Mouse (Mus musculus): ENCODE measurements at regions not wholly inside any gene's neighbourhood (a gene's known extent, or its start where the extent isn't known, plus 50 kb on each side); places are given as distances from the start of the nearest gene placed in this dataset.

DNA sequence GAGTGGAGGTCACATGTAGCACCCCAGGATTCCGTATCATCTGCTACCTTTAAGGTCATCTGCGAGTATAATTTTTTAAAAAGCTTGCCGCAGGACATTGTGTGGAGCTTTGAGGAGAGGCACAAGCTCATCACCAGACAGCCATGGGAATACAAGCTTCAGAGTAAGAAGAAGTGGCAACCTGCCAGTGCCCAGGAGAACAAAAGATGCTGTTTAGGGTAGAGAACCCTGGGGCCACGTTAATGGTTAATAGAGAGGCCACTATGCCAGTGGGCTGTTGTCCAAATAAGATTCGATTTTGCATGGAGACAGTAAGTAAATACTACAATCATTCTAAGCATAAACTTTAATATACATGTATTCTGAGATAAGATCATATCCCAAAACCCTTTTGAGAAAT, 450.0 kb upstream of the Nrp1 start:
- DNase-seq (ENCODE audit: low spot score) = no peak

DNA sequence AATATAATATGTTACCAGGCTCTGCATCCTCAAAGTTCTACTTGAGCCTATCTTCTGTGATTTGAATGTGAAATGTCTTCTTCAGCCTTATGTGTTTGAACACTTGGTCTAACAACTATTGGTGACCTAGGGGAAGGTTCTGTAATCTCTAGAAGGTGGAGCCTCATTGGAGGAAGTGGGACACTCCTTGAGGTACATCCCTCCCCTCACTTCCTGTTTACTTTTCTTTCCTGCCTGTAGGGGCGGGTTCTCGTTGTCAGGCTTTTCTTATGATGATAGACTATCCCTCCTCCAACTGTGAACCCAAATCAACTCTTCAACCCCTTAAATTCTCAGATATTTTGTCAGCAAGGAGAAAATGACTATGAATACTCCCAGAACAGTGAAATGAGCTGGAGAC, 448.8 kb upstream of the Nrp1 start:
- DNase-seq (ENCODE audit: low spot score) = no peak

DNA sequence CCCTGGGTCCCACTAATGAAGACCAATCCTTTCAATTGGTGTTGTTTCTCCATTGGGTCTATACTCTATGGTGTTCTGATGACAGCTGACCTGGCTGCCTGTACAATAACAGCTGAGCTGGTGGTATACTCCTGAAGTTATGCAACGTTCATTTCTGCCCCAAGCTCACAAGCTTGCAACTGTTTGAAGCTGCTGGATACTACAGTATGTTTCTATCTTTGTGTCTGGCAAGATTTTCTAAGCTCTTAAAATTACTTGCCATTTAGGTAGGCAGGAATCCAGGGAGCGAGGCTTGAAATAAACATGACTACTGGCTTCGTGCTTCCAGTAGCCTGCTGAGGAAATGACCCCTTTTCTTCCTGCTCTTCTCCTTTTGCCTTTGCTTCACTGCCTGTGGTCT, 444.3 kb upstream of the Nrp1 start:
- DNase-seq (ENCODE audit: low spot score) = no peak

DNA sequence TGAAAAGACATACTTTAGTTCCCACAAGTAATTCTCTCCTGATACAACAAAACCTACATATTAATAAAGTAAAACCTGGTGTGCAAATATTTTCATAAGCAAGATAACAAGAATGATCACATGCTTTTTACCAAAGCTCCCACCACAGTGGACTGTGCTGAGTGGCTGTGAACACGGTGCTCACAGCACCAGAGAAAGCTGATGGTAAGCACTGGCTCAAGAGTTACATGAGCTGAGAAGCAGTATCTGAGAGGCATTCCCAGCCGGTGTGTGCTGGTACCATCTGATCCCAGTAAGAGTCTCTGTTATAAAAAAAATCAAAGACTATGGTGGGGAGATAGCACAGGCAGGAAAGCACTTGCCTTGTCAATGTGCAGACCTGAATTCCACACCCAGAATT, 443.5 kb upstream of the Nrp1 start:
- peak; percentile 6 for DNase-seq (ENCODE audit: low spot score)

DNA sequence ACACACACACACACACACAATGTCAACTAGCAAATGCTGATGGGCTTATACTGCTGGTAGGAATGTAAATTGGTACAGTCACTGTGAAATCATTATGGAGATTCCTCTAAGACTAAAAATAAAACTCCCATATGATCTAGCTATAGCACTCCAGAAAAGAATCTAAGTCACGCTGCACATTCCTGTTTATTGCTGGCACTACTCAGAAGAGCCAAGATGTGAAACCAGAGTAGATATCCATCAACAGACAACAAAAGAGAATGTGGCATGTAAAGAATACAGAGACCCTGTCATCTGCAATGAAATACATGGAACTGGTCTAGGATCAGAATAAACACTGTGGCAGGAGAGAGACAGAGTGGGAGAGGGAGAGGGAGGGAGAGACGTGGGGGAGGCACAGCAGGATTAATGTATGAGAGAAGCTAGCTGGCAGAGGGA, 442.8 kb upstream of the Nrp1 start:
- peak; percentile 23 for DNase-seq (ENCODE audit: low spot score)

DNA sequence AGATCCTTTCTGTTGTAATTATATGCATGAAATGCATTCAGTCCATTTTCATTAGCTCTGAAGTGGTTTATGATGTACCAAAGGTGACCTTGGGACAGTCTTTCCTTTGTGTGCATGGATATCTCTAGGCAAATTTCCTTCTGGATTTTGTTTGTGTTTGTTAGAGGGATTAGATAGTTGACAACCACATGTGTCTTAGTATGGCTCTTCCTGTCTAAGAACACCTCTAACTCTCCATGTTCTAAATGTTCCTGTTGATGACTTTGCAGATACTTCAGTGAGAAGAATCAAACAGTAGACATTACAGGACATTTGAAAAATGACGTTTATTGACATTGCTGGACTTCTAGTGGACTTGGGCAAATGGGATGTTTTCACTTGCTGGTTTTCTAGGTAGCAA, 436.5 kb upstream of the Nrp1 start:
- DNase-seq (ENCODE audit: low spot score) = no peak

DNA sequence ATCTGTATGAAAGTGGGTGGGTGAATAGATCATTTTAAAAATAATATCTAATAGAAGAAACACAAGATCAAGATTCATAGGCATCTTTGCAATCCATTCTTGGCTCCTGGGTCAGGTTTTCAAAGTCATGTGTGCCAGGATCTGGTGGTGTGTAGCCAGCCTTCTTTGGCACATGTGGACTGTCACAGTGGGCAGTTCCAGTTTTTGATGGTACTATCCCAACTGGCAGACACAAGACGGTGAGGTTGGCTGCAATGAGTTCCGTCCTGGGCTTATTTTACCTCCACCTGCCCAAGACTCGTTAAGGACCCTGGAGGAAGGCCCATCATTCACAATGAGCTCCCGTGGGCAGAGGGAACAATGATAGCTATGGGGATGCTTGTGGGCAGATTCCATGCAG, 435.1 kb upstream of the Nrp1 start:
- DNase-seq (ENCODE audit: low spot score) = no peak

DNA sequence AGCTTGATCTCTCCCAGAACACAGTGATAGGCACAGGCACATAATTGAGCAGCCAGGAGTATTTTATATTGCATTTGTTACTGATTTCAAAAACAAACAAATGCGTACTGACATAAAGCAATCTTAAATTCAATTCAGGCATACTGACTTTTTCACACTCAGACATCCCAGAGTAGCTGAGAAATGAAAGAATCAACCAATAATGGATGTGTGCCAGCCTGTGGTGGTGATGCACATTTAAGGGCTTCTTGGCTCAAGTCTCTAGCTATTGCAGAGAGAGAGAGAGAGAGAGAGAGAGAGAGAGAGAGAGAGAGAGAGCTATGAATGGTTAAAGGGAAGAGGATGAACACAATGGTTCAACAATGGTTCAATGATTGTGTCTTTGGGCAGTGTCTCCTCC, 426.1 kb upstream of the Nrp1 start:
- DNase-seq (ENCODE audit: low spot score) = no peak

DNA sequence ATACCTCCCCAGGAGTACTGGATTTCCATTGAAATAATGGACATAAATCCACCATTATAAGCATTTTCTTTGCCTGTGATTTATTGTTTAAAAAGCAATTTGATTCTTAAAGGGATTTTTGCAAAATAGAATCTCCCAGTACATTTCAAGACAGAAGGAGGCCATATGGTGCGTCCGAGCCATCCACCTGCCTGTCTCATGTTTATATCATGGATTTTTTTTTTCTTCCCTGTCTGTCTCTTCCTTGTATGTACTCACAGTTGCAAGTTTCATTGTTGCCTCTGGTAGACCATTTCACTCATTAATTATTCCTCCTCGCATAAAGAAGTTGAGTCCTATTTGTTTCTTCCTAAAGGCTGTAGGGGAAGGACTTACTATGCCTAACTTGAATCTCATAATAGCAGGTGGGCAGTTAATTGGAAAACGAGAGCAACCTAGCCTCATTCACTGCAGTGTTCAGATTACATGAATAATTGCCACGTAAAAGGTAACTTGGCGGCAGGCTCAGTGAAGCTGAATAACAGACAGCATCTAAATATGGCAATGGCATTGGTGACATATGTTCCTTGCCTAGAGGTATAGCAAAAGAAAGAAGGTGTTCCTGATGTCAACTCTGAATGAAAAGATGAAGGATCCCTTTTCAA, 421.5 kb upstream of the Nrp1 start:
- DNase-seq (ENCODE audit: low spot score) = no peak

DNA sequence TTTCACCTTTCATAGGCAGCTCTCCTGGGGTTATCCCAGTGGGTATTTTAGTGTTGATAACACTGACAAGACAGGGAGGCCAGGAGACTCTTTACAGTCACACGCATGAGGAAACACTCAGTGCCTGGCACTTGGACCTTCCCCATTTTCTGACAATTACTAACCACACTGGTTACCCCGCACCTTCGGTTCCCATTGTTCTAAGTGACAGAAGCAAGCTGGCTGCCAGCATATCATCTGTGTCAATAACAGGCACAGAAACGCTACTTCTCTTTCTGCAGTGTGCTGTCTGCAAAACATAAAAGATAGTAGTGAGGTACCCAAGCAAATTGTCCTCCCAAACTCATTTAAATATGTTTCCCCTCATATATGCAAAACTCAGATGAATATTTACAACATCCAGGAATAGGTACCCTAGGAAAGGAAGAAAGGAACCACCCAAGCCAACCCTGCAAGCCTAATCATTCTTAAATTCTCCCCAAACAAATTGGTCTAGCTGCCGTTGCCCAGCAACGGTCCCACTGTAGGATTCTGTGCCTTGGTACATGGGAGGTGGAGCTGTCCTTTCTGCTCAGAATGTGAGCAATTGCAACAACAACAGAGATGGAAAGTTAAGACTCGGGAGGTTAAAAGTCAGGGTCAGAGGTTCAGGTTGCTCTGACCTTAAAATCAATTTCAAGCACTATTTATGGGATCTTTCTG, 419.0 kb upstream of the Nrp1 start:
- DNase-seq (ENCODE audit: low spot score) = peak; percentile 40

DNA sequence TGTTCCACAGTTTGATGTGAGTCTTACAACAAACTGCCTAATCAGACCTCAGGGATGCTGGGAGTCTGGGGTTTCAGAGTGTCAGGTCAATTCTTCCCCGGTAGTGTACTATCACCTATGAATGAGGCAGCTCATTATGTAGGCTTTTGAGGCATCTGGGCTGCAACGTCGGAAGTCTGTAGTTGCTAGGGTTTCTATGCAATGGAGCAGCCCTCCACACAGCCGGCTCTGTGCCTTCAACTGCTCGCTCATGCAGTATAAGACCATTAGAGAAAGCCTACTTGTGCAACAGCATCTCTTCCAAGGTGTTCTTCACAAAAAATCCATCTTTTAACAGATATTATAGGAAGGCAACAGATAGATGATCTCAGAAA, 418.4 kb upstream of the Nrp1 start:
- no peak for DNase-seq (ENCODE audit: low spot score)

DNA sequence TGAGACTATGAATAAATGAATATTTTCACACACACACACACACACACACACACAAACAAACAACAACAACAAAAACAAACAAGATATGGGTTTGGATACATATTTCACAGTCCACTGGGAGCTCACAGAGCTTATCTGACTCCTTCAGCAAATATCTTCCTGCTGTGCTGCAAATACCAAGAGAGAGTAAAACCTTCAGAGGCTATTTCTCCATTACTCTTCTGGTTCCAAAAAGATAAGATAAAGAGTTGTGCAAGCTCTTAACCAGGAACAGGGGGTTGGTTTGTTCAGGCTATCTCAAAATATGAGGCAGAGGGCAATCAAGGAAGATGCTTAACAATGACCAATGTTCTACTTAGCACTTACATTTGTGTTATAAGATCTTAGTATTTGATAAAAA, 416.1 kb upstream of the Nrp1 start:
- no peak for DNase-seq (ENCODE audit: low spot score)

DNA sequence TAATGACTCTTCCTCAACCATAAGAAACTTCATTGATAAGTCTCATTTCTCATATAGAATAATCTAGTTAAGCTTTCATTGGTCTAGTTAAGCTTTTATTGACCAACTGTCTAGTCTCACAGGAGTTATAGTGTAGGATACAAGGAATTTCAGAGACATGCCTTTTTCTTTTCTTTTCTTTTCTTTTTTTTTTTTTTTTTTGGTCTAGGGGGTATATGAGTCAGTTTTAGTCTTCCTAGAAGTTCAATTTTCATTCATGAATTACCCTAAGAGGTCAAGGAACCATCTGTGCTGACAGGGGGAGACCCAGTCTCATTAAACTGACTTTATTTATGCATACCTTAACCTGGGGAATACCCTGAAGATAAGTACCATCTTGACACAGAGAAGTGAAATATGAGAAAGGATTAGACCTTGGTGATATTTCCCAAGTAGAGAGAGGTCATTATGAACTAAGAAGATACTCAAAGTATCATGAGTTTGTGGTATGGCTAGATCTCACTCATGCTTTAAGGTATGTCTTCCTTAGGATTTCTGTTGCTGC, 413.4 kb upstream of the Nrp1 start:
- DNase-seq (ENCODE audit: low spot score) = no peak

DNA sequence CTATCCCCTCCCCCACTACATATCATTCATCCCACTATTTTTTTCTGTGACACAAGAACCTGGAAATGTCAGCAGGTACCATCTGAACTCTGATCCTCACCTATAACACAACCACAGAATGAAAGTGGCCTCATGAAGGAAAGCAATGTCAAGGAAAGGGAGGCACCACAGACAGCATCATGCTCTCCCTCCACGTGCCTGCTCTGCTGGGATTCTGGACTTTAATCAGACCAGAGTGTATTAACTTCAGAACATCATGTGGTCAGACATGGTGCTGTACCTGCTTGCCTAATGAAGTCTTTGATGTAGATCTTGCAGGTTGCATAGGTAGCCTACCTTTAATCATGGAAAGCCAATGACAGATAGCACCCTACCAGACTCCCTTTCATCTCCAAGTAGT, 400.8 kb upstream of the Nrp1 start:
- DNase-seq (ENCODE audit: low spot score) = no peak

DNA sequence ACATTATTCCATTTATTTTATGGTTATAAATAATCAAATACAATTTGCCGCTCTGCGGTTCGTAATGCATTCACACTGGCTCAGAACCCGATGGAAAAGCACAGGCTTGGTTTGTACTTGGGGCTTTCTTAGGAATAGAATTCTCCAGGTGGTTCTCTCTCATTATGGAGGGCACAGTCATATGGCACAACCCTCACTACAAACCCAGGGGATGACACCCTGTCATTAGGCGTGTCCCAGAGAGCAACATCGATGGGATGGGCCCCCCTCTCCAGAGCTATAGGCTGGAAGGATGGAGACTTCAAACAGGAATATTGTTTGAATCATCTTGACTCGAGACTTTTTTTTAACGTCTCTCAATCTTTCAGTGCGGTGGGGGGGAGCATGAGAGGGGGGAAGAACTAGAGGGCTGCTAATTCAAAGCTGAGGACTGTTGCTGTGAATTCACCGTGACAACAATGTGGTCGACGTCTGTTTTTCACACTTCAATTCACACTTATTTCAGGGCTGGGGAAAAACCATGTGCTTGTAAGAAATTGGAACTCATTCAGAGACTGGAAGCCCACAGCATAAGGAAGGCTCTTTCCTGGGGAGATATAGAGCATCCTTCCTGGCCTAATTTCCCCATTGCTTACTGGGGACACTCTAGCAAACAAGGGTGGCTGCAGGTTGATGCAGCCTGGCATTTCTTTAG, 399.9 kb upstream of the Nrp1 start:
- no peak for DNase-seq (ENCODE audit: low spot score)

DNA sequence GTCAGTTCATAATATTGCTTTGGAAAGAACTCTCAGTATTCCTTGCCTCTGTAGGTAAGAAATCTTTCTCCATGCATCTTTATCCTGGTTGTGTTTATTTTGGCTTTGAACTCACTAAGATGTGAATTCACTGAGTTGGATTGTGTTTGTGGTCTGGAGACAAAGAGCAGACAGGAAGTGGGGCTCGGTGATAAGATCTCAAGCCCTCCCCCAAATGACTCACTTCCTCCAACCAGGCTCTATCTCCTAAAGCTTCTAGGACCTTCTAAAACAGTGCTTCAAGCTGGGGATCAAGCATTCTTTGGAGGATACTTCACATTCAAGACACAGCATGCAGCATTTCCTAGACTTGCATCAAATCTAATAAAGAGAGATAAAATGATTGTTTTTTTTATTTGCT, 395.5 kb upstream of the Nrp1 start:
- no peak for DNase-seq (ENCODE audit: low spot score)

DNA sequence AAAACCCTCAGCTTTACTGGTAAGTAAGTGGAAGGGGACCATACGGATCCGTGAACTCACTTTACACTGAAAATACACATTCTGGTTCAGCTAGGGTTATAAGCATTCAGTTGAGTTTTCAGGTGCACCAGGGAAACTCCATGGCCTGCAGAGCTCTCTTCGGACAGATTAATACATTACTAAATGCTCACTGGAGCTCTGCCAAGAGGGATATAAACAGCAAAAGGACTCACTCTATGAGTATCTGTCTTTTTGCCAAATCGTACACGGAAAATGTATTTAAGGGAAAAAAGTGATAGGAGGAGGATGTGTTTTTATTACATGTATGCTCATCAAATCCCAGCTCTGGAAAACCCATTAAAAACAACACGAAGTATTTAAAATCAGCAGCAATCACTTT, 394.8 kb upstream of the Nrp1 start:
- DNase-seq (ENCODE audit: low spot score) = no peak

DNA sequence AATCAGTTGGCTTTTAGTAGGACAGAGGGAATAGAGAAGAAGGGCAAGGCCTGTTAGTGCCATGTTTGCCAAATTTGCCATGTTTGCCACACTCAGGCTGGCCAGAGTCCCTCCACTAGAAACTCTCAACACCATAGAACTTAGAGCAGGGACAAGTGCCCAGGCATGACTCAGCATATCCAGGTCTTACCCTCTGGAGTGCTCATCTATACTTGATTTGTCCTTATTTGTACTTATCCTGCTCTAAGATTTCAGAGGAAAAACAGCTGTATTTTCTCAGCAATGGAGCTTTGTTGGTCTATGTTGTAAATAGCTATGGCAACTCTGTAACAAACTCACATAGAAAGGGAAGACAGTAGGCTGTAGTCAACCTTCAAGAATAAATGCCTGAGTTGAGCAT, 393.6 kb upstream of the Nrp1 start:
- DNase-seq (ENCODE audit: low spot score) = no peak

DNA sequence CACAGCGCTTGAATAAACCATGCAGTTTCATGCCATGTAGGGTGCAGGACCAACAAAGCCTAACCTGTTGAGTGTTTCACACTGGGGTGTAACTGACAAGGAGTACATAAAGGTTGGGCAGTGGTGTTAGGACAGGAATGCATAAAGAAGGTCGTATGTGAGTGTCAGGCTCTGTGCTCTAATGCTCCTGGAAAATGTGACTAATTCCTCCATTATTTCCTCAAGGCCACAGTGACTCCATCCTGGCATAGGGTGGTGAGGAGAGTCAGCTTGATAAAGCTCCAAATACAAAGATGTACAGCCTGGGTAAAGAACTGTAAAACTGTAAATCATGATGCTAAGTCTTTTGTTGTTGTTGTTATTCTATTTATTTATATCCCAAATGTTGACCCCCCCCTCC, 393.1 kb upstream of the Nrp1 start:
- DNase-seq (ENCODE audit: low spot score) = no peak

DNA sequence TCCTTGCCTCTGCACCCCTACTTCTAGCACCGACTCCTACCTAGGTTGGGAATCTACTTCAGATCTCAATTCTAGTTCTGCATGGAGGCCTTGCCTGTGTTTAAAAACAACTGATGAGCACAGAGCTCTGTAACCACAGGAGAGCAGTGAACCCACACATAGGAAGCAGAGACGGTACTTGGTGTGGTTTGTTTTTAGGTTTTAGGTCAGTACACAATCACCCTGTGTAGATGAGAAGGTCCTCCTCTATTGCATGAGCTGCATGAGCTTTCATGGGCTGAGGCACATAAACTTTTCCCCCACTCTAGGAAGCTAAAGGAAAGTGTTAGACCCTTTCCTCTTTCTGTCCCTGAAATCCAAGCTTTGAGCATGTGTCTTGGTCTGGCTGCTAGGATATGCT, 390.4 kb upstream of the Nrp1 start:
- no peak for DNase-seq (ENCODE audit: low spot score)

DNA sequence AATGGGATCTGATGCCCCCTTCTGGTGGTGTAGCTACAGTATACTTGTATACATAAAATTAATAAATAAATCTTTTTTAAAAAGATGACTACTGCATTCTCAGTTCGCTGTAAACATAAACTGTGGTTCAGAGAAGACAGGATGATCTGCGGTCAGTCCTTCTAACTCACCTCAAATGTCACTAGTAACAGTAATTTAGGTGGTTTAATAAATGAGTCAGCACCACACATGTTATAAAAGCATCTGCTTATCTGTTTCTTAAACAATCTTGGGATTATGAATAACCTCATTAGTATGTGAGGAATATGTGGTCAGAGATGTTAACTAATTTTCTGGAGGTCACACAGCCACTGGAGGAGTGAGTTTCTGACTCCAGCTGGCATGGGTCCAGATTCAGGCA, 385.2 kb upstream of the Nrp1 start:
- DNase-seq (ENCODE audit: low spot score) = no peak

DNA sequence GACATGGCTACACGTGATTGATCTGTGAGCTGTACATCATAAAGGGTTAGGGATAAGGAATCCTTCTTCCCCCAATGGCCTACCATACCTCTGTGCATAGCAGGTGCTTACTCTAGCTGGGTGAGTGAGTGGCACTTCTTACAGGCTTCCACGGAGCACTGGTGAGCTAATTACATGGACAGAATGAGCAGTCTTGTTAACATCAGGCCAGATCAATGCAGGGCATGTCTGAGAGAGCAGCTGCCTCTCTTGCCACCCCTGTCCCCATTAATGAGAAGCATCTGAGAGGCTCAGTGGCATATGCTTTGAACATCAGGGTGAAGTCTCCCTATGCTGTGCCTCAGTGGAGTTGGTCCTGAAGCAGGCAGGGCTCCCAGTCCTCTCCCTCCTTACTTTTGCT, 380.7 kb upstream of the Nrp1 start:
- DNase-seq (ENCODE audit: low spot score) = no peak

Measured in yolk sac, embryonic 10.5 days (tissue).